Mouse (Mus musculus) cortical plate, adult 2 months (tissue): ENCODE data around the gene Epn3. TPM values are rescaled to one million over a fixed set of nuclear protein-coding genes. Genes with fewer than 3 reads are reported as not detected.

Experiments
- H3K27ac ChIP-seq: fragments of 200-500 bp; 2 replicates; pipeline ENCODE4 v1.5.1; 2012; ENCODE audit warnings: low read length, control low read depth, inconsistent platforms; ENCODE audit not compliant: insufficient read depth
- H3K4me1 ChIP-seq: fragments of 200-500 bp; 2 replicates; pipeline ENCODE4 v1.6.1; 2011; ENCODE audit warnings: low read length; ENCODE audit not compliant: control insufficient read depth, insufficient read depth
- H3K4me3 ChIP-seq: fragments of 200-500 bp; 2 replicates; pipeline ENCODE4 v1.5.1; 2011; ENCODE audit warnings: mild to moderate bottlenecking, low read length, control low read depth; ENCODE audit not compliant: insufficient read depth
- CTCF ChIP-seq: fragments of 200-500 bp; IDR thresholded peaks from 2 replicates; pipeline ENCODE4 v1.5.1; 2011; ENCODE audit warnings: mild to moderate bottlenecking, control low read depth, low read length; ENCODE audit not compliant: insufficient read depth; ENCODE audit errors: extremely low read depth
- POLR2A ChIP-seq: fragments of 200-500 bp; IDR thresholded peaks from 2 replicates; pipeline ENCODE4 v1.6.1; 2011; ENCODE audit warnings: mild to moderate bottlenecking, low read length, control low read depth; ENCODE audit not compliant: insufficient read depth; ENCODE audit errors: extremely low read depth
- polyA plus RNA-seq: library from polyadenylated mRNA; depleted of rRNA; stranded (reverse); fragments of >200 nt; gene quantifications from 2 replicates; pipeline ENCODE4 v1.2.3, GENCODE M21; 2012

Epn3 gene
- polyA plus RNA-seq, 1 experiment = 0.98 TPM

DNA sequence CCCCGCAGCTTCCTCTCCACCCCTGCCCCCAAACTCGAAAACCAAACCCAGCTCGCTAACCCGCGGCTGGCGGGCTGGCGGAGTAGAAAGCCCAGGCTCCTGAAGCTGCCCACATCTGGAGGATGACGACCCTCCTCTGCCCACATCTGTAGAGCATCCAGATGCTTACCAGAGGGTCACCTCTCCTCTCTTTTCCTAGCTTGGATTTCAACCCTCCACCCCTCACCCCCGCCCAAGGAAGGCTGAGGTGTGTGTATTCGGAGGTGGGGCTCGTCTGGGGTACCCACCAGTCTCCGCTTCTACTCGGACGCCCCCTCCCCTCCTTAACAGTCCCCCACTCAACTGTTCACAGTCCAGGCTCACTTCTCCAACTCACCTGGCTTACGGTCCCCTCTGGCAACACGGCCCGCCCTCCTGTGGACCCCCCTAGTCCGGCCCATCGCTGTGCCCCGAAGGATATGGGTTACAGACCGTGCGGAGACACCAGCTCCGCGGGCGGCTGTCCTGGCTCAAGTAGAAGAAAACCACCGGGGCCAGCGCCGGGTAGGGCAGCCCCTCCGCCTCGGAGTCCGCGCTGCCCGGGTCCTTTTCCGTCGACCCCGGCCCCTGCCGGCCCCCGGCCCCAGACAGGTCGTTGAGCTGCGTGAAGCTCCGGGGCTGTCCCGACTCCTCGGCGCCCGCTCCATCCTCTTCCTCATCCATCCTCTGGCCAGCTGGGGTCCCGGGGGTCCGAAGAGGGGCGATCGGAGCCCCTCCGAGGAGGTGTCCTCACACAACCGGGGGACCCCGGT, 26.7 kb downstream of the Epn3 start:
- peaks cover 8% of the 10 kb centered on the region for H3K4me1 ChIP-seq
- H3K27ac ChIP-seq = no peak overlapping the region
- H3K4me3 ChIP-seq = peak overlapping the region; percentile 85
- TF ChIP-seq CTCF = no peak
- no peak for TF ChIP-seq POLR2A

GRCm38 (mm10) chr11:94472585-94472915, 27.2 kb downstream of the Epn3 start:
- Histone ChIP-seq H3K4me3 (peak overlapping the region; percentile 85), H3K27ac (no peak overlapping the region), H3K4me1 (peaks cover 8% of the 10 kb centered on the region)
- TF ChIP-seq POLR2A = no peak
- no peak for TF ChIP-seq CTCF

DNA sequence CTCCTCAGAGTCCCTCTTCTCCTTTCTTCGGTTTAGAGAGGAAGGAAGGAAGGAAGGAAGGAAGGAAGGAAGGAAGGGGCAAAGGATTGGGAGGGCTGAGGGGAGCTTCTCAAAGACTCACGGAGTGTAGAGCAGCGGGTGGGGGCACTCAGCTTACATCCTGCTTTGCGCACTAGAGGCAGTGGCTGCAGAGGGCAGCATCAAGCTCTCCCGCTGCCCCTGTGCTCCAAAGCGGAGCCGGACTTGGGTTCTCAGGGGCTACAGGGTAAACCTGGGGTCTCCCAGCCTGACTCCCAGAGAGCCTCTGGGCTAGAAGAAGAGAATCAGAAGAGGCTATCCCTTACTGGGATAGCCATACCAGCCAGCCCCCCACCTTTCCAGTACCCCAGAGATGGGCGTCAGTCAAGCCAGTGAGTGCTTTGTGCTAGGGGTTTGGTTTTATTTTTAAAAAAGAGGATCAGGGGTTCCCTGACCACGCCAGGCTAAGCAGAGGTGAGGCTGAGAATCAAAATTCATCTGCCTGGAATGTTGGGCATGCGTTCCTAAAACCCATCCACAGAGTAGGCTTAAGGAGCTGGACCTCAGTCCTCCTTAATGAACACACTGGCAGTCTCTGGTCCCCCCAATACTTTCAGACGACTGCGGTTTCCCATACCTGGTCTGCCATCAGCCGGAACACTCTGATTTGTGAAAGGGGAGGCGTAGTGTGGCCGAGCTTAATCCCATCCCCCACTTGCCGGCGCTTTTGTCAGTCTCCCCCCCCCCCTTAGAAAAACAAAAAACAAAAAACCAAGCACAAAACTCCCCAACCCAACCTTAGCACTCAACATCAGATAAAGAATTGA, 27.8 kb downstream of the Epn3 start:
- peaks cover 8% of the 10 kb centered on the region for H3K4me1 ChIP-seq
- TF ChIP-seq CTCF = no peak
- TF ChIP-seq POLR2A = no peak

GRCm38 (mm10) chr11:94470391-94470790, 29.4 kb downstream of the Epn3 start:
- no peak for TF ChIP-seq POLR2A
- no peak for TF ChIP-seq CTCF
- no peak overlapping the region for H3K27ac ChIP-seq
- H3K4me3 ChIP-seq = no peak overlapping the region
- H3K4me1 ChIP-seq = peaks cover 11% of the 10 kb centered on the region

More for the DNA sequence above, 27.8 kb downstream of the Epn3 start:
- peak overlapping the region; percentile 85 for H3K4me3 ChIP-seq
- H3K27ac ChIP-seq = 0 out of 2 replicates have a peak overlapping the region, but pooled peaks have one; percentile 11

GRCm38 (mm10) chr11:94469136-94470064, 30.4 kb downstream of the Epn3 start:
- TF ChIP-seq CTCF (no peak), POLR2A (no peak)
- Histone ChIP-seq H3K4me3 (no peak overlapping the region), H3K4me1 (peaks cover 8% of the 10 kb centered on the region), H3K27ac (no peak overlapping the region)

GRCm38 (mm10) chr11:94468582-94469064, 31.2 kb downstream of the Epn3 start:
- Histone ChIP-seq H3K4me3 (no peak overlapping the region), H3K4me1 (peaks cover 8% of the 10 kb centered on the region), H3K27ac (no peak overlapping the region)
- TF ChIP-seq CTCF (no peak), POLR2A (no peak)

GRCm38 (mm10) chr11:94466333-94466855, 33.4 kb downstream of the Epn3 start:
- TF ChIP-seq CTCF (no peak), POLR2A (no peak)
- H3K4me3 ChIP-seq = no peak overlapping the region
- H3K4me1 ChIP-seq = peaks cover 8% of the 10 kb centered on the region

GRCm38 (mm10) chr11:94464170-94464569, 35.6 kb downstream of the Epn3 start:
- Histone ChIP-seq H3K4me1 (peaks cover 7% of the 10 kb centered on the region), H3K4me3 (no peak overlapping the region), H3K27ac (no peak overlapping the region)
- no peak for TF ChIP-seq CTCF
- TF ChIP-seq POLR2A = no peak

More at GRCm38 (mm10) chr11:94466333-94466855, 33.4 kb downstream of the Epn3 start:
- H3K27ac ChIP-seq = no peak overlapping the region

- TF ChIP-seq POLR2A (no peak), CTCF (no peak)
- H3K27ac ChIP-seq = no peak overlapping the region
- H3K4me1 ChIP-seq = peaks cover 3% of the 10 kb centered on the region
- no peak overlapping the region for H3K4me3 ChIP-seq
Observed at GRCm38 (mm10) chr11:94461856-94462255, 37.9 kb downstream of the Epn3 start.
